Mouse (Mus musculus) liver, embryonic 16.5 days (tissue): ENCODE measurements at regions not wholly inside any gene's neighbourhood (a gene's known extent, or its start where the extent isn't known, plus 50 kb on each side); places are given as distances from the start of the nearest gene placed in this dataset.

Source experiments
- ATAC-seq: fragments of 200-750 bp; cut with Nextera tagmentation; 2 replicates; pipeline ENCODE4 v1.8.0; 2017; ENCODE audit warnings: low read depth, mild to moderate bottlenecking, moderate number of reproducible peaks, moderate library complexity
- H3K27ac ChIP-seq: fragments of 300-500 bp; sonication (generic); 2 replicates; pipeline ENCODE4 v1.5.1; 2014; ENCODE audit warnings: mild to moderate bottlenecking, low read length
- H3K27me3 ChIP-seq: fragments of 300-500 bp; sonication (generic); 2 replicates; pipeline ENCODE4 v1.6.1; 2014; ENCODE audit warnings: low read depth, low read length, mixed read lengths; ENCODE audit not compliant: control insufficient read depth, insufficient read depth
- H3K36me3 ChIP-seq: fragments of 300-500 bp; sonication (generic); 2 replicates; pipeline ENCODE4 v1.6.1; 2014; ENCODE audit warnings: mild to moderate bottlenecking; ENCODE audit not compliant: control insufficient read depth, insufficient read depth
- H3K4me1 ChIP-seq: fragments of 300-500 bp; sonication (generic); 2 replicates; pipeline ENCODE4 v1.6.1; 2014; ENCODE audit warnings: low read depth, low read length, mixed read lengths; ENCODE audit not compliant: control insufficient read depth
- H3K4me2 ChIP-seq: fragments of 300-500 bp; sonication (generic); 2 replicates; pipeline ENCODE4 v1.6.1; 2014; ENCODE audit warnings: low read depth, low read length, mixed read lengths
- H3K4me3 ChIP-seq: fragments of 300-500 bp; sonication (generic); 2 replicates; pipeline ENCODE4 v1.5.1; 2014; ENCODE audit warnings: low read depth, mild to moderate bottlenecking, low read length
- H3K9ac ChIP-seq: fragments of 300-500 bp; sonication (generic); 2 replicates; pipeline ENCODE4 v1.6.1; 2014; ENCODE audit warnings: low read depth, low read length
- H3K9me3 ChIP-seq: fragments of 300-500 bp; sonication (generic); replicated peaks from 2 replicates; pipeline ENCODE4 v1.6.1; 2016; ENCODE audit warnings: low read length; ENCODE audit not compliant: control insufficient read depth
- WGBS: fragments of 180-500 bp; shearing (Covaris S2); extraction: QIAGEN DNeasy Blood & Tissue Kit; methylation state at CpG from one replicate; pipeline ENCODE4 v1.1.7; 2014; ENCODE audit not compliant: insufficient replicate concordance; 5-methylcytosine and 5-hydroxymethylcytosine counted together

GRCm38 (mm10) chr16:24080471-24080870, 91.8 kb upstream of the Bcl6 start:
- 72% methylated on average over 5 of the region's 5 CpGs for WGBS
- no peaks in the 10 kb centered on the region for H3K36me3 ChIP-seq
- H3K4me3 ChIP-seq, result no peak overlapping the region
- no peak overlapping the region for H3K9ac ChIP-seq
- no peaks in the 10 kb centered on the region for H3K27me3 ChIP-seq
- no peaks in the 10 kb centered on the region for H3K9me3 ChIP-seq
- ATAC-seq, result no peak
- H3K27ac ChIP-seq, result no peak overlapping the region
- H3K4me1 ChIP-seq, result peaks cover 2% of the 10 kb centered on the region
- H3K4me2 ChIP-seq, result no peak overlapping the region

- Histone ChIP-seq H3K4me1 (peaks cover 2% of the 10 kb centered on the region), H3K27me3 (no peaks in the 10 kb centered on the region), H3K9ac (no peak overlapping the region), H3K27ac (0 out of 2 replicates have a peak overlapping the region, but pooled peaks have one; percentile 22), H3K4me3 (no peak overlapping the region), H3K36me3 (no peaks in the 10 kb centered on the region), H3K4me2 (no peak overlapping the region), H3K9me3 (no peaks in the 10 kb centered on the region)
- peak; percentile 24; the same call in 1 of the 2 replicates for ATAC-seq
- 48% methylated on average over 1 of the region's 1 CpGs for WGBS
Observed at GRCm38 (mm10) chr16:24078622-24079021, 90.0 kb upstream of the Bcl6 start.

GRCm38 (mm10) chr16:24077428-24077827, 88.8 kb upstream of the Bcl6 start:
- H3K27me3 ChIP-seq, result no peaks in the 10 kb centered on the region
- H3K9ac ChIP-seq, result no peak overlapping the region
- H3K4me2 ChIP-seq, result no peak overlapping the region
- H3K27ac ChIP-seq, result no peak overlapping the region
- H3K9me3 ChIP-seq, result no peaks in the 10 kb centered on the region
- no peak for ATAC-seq
- WGBS, result 54% methylated on average over 2 of the region's 2 CpGs
- H3K4me3 ChIP-seq, result no peak overlapping the region
- H3K4me1 ChIP-seq, result peaks cover 2% of the 10 kb centered on the region
- H3K36me3 ChIP-seq, result no peaks in the 10 kb centered on the region

- Histone ChIP-seq H3K4me3 (no peak overlapping the region), H3K4me2 (no peak overlapping the region), H3K9me3 (no peaks in the 10 kb centered on the region), H3K27me3 (no peaks in the 10 kb centered on the region), H3K27ac (no peak overlapping the region), H3K4me1 (peaks cover 2% of the 10 kb centered on the region), H3K9ac (no peak overlapping the region), H3K36me3 (no peaks in the 10 kb centered on the region)
- WGBS, result 38% methylated on average over 4 of the region's 4 CpGs
- no peak; the same call in 1 of the 2 replicates for ATAC-seq
Observed at GRCm38 (mm10) chr16:24076799-24077136, 88.1 kb upstream of the Bcl6 start.

- no peaks in the 10 kb centered on the region for H3K36me3 ChIP-seq
- peak; percentile 11; the same call in 1 of the 2 replicates for ATAC-seq
- no peaks in the 10 kb centered on the region for H3K9me3 ChIP-seq
- H3K4me3 ChIP-seq, result no peak overlapping the region
- H3K4me2 ChIP-seq, result no peak overlapping the region
- 36% methylated on average over 4 of the region's 4 CpGs for WGBS
- no peak overlapping the region for H3K27ac ChIP-seq
- H3K27me3 ChIP-seq, result no peaks in the 10 kb centered on the region
- H3K4me1 ChIP-seq, result peaks cover 2% of the 10 kb centered on the region
- H3K9ac ChIP-seq, result no peak overlapping the region
Observed at GRCm38 (mm10) chr16:24076109-24076798, 87.6 kb upstream of the Bcl6 start.

- no peak for ATAC-seq
- peaks cover 2% of the 10 kb centered on the region for H3K4me1 ChIP-seq
- H3K9ac ChIP-seq, result no peak overlapping the region
- H3K27ac ChIP-seq, result no peak overlapping the region
- no peaks in the 10 kb centered on the region for H3K27me3 ChIP-seq
- H3K4me2 ChIP-seq, result no peak overlapping the region
- H3K36me3 ChIP-seq, result no peaks in the 10 kb centered on the region
- 70% methylated on average over 8 of the region's 8 CpGs for WGBS
- no peaks in the 10 kb centered on the region for H3K9me3 ChIP-seq
- H3K4me3 ChIP-seq, result no peak overlapping the region
Observed at GRCm38 (mm10) chr16:24073613-24074244, 85.1 kb upstream of the Bcl6 start.

- no peaks in the 10 kb centered on the region for H3K27me3 ChIP-seq
- H3K4me3 ChIP-seq, result no peak overlapping the region
- no peaks in the 10 kb centered on the region for H3K36me3 ChIP-seq
- H3K4me2 ChIP-seq, result no peak overlapping the region
- no peak overlapping the region for H3K27ac ChIP-seq
- 55% methylated on average over 6 of the region's 6 CpGs for WGBS
- H3K9ac ChIP-seq, result no peak overlapping the region
- H3K9me3 ChIP-seq, result no peaks in the 10 kb centered on the region
- peaks cover 8% of the 10 kb centered on the region for H3K4me1 ChIP-seq
- ATAC-seq, result no peak
Observed at GRCm38 (mm10) chr16:24073065-24073464, 84.4 kb upstream of the Bcl6 start.

- Histone ChIP-seq H3K4me1 (peaks cover 7% of the 10 kb centered on the region), H3K27ac (no peak overlapping the region), H3K36me3 (no peaks in the 10 kb centered on the region), H3K9me3 (no peaks in the 10 kb centered on the region), H3K9ac (no peak overlapping the region), H3K27me3 (no peaks in the 10 kb centered on the region), H3K4me2 (no peak overlapping the region), H3K4me3 (no peak overlapping the region)
- 74% methylated on average over 5 of the region's 5 CpGs for WGBS
- ATAC-seq, result peak; percentile 56
Observed at GRCm38 (mm10) chr16:24069411-24069810, 80.8 kb upstream of the Bcl6 start.

- peak; percentile 73 for ATAC-seq
- Histone ChIP-seq H3K9ac (no peak overlapping the region), H3K4me2 (no peak overlapping the region), H3K4me1 (peaks cover 7% of the 10 kb centered on the region), H3K9me3 (no peaks in the 10 kb centered on the region), H3K4me3 (no peak overlapping the region), H3K27ac (peak overlapping the region; percentile 37), H3K36me3 (no peaks in the 10 kb centered on the region), H3K27me3 (no peaks in the 10 kb centered on the region)
- WGBS, result 12% methylated on average over 4 of the region's 4 CpGs
Observed at GRCm38 (mm10) chr16:24068250-24068813, 79.7 kb upstream of the Bcl6 start.
